Mouse (Mus musculus) right cerebral cortex, postnatal 14 days (tissue): Measurements from ENCODE around the gene Numa1.
"Not testable (repeated sequence)": the region's sequence is repeated elsewhere in the genome, so short reads cannot be mapped to it uniquely, and the experiment has no call there.

Experiments used
- DNase-seq: peaks from one replicate; pipeline ENCODE4 v3.0.0; 2022

Numa1 gene

GRCm38 (mm10) chr7:101933751-101934240, at the start of gene Numa1, which contains the start of gene Lrrc51:
Numa1 (plus strand) TSS chr7:101934111.
Lrrc51 (minus strand) TSS chr7:101933895.
- peak; percentile 93 for DNase-seq

- DNase-seq: no peak
Measured at GRCm38 (mm10) chr7:101884160-101884559, 49.8 kb upstream of the Numa1 start.

GRCm38 (mm10) chr7:101886274-101886673, 47.6 kb upstream of the Numa1 start:
- no peak for DNase-seq

GRCm38 (mm10) chr7:101888460-101888859, 45.5 kb upstream of the Numa1 start:
- no peak for DNase-seq

GRCm38 (mm10) chr7:101895695-101896094, 38.2 kb upstream of the Numa1 start:
- no peak for DNase-seq

- DNase-seq: peak; percentile 96
Measured at GRCm38 (mm10) chr7:101896104-101897066, 37.5 kb upstream of the Numa1 start.

GRCm38 (mm10) chr7:101900331-101901097, 33.4 kb upstream of the Numa1 start:
- DNase-seq: no peak

- no peak for DNase-seq
Measured at GRCm38 (mm10) chr7:101901969-101902368, 31.9 kb upstream of the Numa1 start.

- no peak for DNase-seq
Measured at GRCm38 (mm10) chr7:101902846-101903245, 31.1 kb upstream of the Numa1 start.

GRCm38 (mm10) chr7:101905561-101906286, 28.2 kb upstream of the Numa1 start, which contains the start of gene Lamtor1:
Lamtor1 (plus strand) TSS chr7:101905904.
- DNase-seq: peak; percentile 100

GRCm38 (mm10) chr7:101906287-101906681, 27.6 kb upstream of the Numa1 start, which contains the start of gene Tomt:
Tomt (minus strand) TSS chr7:101906359.
- DNase-seq: no peak

GRCm38 (mm10) chr7:101906696-101907095, 27.2 kb upstream of the Numa1 start:
- DNase-seq: no peak

GRCm38 (mm10) chr7:101908367-101908766, 25.5 kb upstream of the Numa1 start:
- no peak for DNase-seq

GRCm38 (mm10) chr7:101910138-101910537, 23.8 kb upstream of the Numa1 start:
- no peak for DNase-seq

GRCm38 (mm10) chr7:101911982-101912381, 21.9 kb upstream of the Numa1 start:
- no peak for DNase-seq

- peak; percentile 45 for DNase-seq
Measured at GRCm38 (mm10) chr7:101918071-101918470, 15.8 kb upstream of the Numa1 start.

GRCm38 (mm10) chr7:101925892-101926291, 8.0 kb upstream of the Numa1 start:
- not testable (repeated sequence) for DNase-seq

GRCm38 (mm10) chr7:101928093-101928492, 5.8 kb upstream of the Numa1 start:
- no peak for DNase-seq

- DNase-seq: no peak
Measured at GRCm38 (mm10) chr7:101932551-101932950, 1.4 kb upstream of the Numa1 start.

GRCm38 (mm10) chr7:101933300-101933699, 611 bp upstream of the Numa1 start:
- no peak for DNase-seq

GRCm38 (mm10) chr7:101935957-101936356, 2.0 kb downstream of the Numa1 start:
- no peak for DNase-seq

- DNase-seq: no peak
Measured at GRCm38 (mm10) chr7:101936996-101937395, 3.1 kb downstream of the Numa1 start.

- no peak for DNase-seq
Measured at GRCm38 (mm10) chr7:101937569-101937968, 3.7 kb downstream of the Numa1 start.
